Mouse (Mus musculus) spleen, adult 2 months (tissue): ENCODE data around the gene Foxp4. TPM values are rescaled to one million over a fixed set of nuclear protein-coding genes. Genes with fewer than 3 reads are reported as not detected.

Experiments
- DNase-seq, 2 experiments: peaks; one replicate each; pipeline versions ENCODE4 v3.0.0 to v3.0.0-alpha.2; 2012 to 2021; ENCODE audit warnings: low spot score in 2 of 2, low read depth in 1 of 2
- H3K27ac ChIP-seq: fragments of 200-500 bp; 2 replicates; pipeline ENCODE4 v1.5.1; 2012; ENCODE audit warnings: low read length, inconsistent platforms; ENCODE audit not compliant: insufficient read depth
- H3K27me3 ChIP-seq: fragments of 200-500 bp; 2 replicates; pipeline ENCODE4 v1.6.1; 2012; ENCODE audit warnings: mild to moderate bottlenecking, moderate library complexity, low read length, inconsistent platforms; ENCODE audit not compliant: control insufficient read depth, insufficient read depth
- H3K36me3 ChIP-seq: fragments of 200-500 bp; 2 replicates; pipeline ENCODE4 v1.6.1; 2012; ENCODE audit warnings: mild to moderate bottlenecking, low read length, inconsistent platforms; ENCODE audit not compliant: control insufficient read depth, insufficient read depth
- H3K4me1 ChIP-seq: fragments of 200-500 bp; 2 replicates; pipeline ENCODE4 v1.6.1; 2011; ENCODE audit warnings: inconsistent platforms; ENCODE audit not compliant: control insufficient read depth, insufficient read depth, insufficient read length
- H3K4me3 ChIP-seq: fragments of 200-500 bp; 2 replicates; pipeline ENCODE4 v1.5.1; 2011; ENCODE audit warnings: mild to moderate bottlenecking, inconsistent platforms; ENCODE audit not compliant: insufficient read depth, insufficient read length; ENCODE audit errors: extremely low read depth
- CTCF ChIP-seq: fragments of 200-500 bp; IDR thresholded peaks from 2 replicates; pipeline ENCODE4 v1.5.1; 2011; ENCODE audit warnings: mild to moderate bottlenecking, inconsistent platforms; ENCODE audit not compliant: insufficient read depth, insufficient read length, insufficient replicate concordance; ENCODE audit errors: extremely low read depth
- POLR2A ChIP-seq: fragments of 200-500 bp; IDR thresholded peaks from 2 replicates; pipeline ENCODE4 v1.6.1; 2011; ENCODE audit warnings: low read depth, low read length, inconsistent platforms
- WGBS: fragments of 180-500 bp; shearing (Covaris S2); methylation state at CpG from one replicate; pipeline ENCODE4 v1.1.7; 2018; 5-methylcytosine and 5-hydroxymethylcytosine counted together
- polyA plus RNA-seq: library from polyadenylated mRNA; depleted of rRNA; stranded (reverse); fragments of >200 nt; gene quantifications from 2 replicates; pipeline ENCODE4 v1.2.3, GENCODE M21; 2012

The Foxp4 gene
- polyA plus RNA-seq, 1 experiment = 62.0 TPM

- TF ChIP-seq CTCF = no peak
- TF ChIP-seq POLR2A = no peak
- no peak overlapping the region for H3K4me3 ChIP-seq
- no peak for DNase-seq
- H3K27ac ChIP-seq = no peak overlapping the region
- WGBS = 93% methylated on average over 4 of the region's 4 CpGs
- H3K36me3 ChIP-seq = no peaks in the 10 kb centered on the region
- H3K27me3 ChIP-seq = no peaks in the 10 kb centered on the region
- peaks cover 9% of the 10 kb centered on the region for H3K4me1 ChIP-seq
Observed at GRCm38 (mm10) chr17:47929431-47929830, 5.0 kb upstream of the Foxp4 start.

- Histone ChIP-seq H3K4me1 (peaks cover 18% of the 10 kb centered on the region), H3K27ac (no peak overlapping the region), H3K4me3 (no peak overlapping the region), H3K36me3 (no peaks in the 10 kb centered on the region), H3K27me3 (no peaks in the 10 kb centered on the region)
- WGBS = 94% methylated on average over 10 of the region's 10 CpGs
- DNase-seq = no peak
- TF ChIP-seq CTCF (no peak), POLR2A (no peak)
Observed at GRCm38 (mm10) chr17:47925988-47926387, 1.5 kb upstream of the Foxp4 start.

GRCm38 (mm10) chr17:47925340-47925926 is 988 bp upstream of the Foxp4 start:
- Histone ChIP-seq H3K4me3 (peak overlapping the region; percentile 99), H3K27me3 (no peaks in the 10 kb centered on the region), H3K27ac (peak overlapping the region; percentile 42; the same call in 1 of the 2 replicates), H3K36me3 (no peaks in the 10 kb centered on the region), H3K4me1 (peaks cover 18% of the 10 kb centered on the region)
- 9% methylated on average over 13 of the region's 13 CpGs for WGBS
- no peak for DNase-seq
- TF ChIP-seq POLR2A = no peak
- TF ChIP-seq CTCF = no peak

- peak in 1 of 2 experiments; percentile 46 for DNase-seq
- Histone ChIP-seq H3K27ac (peak overlapping the region; percentile 89), H3K4me1 (peaks cover 18% of the 10 kb centered on the region), H3K36me3 (peaks cover 1% of the 10 kb centered on the region; the same call in 1 of the 2 replicates), H3K27me3 (no peaks in the 10 kb centered on the region), H3K4me3 (peak overlapping the region; percentile 99)
- TF ChIP-seq POLR2A (no peak), CTCF (no peak)
- WGBS = under 1% methylated on average over 60 of the region's 65 CpGs
Observed at GRCm38 (mm10) chr17:47923678-47924382, 615 bp downstream of the Foxp4 start.

- Histone ChIP-seq H3K27ac (no peak overlapping the region; the same call in 1 of the 2 replicates), H3K36me3 (peaks cover 1% of the 10 kb centered on the region; the same call in 1 of the 2 replicates), H3K4me3 (peak overlapping the region; percentile 99), H3K4me1 (peaks cover 18% of the 10 kb centered on the region), H3K27me3 (no peaks in the 10 kb centered on the region)
- peak in 1 of 2 experiments; percentile 20 for DNase-seq
- 4% methylated on average over 28 of the region's 28 CpGs for WGBS
- TF ChIP-seq CTCF (no peak), POLR2A (no peak)
Observed at GRCm38 (mm10) chr17:47923011-47923677, 1.3 kb downstream of the Foxp4 start.

GRCm38 (mm10) chr17:47922579-47922978 is 1.9 kb downstream of the Foxp4 start:
- peaks cover 18% of the 10 kb centered on the region for H3K4me1 ChIP-seq
- H3K36me3 ChIP-seq = peaks cover 1% of the 10 kb centered on the region; the same call in 1 of the 2 replicates
- DNase-seq = no peak
- H3K4me3 ChIP-seq = peak overlapping the region; percentile 99
- no peak for TF ChIP-seq CTCF
- no peak for TF ChIP-seq POLR2A
- WGBS = 3% methylated on average over 24 of the region's 24 CpGs
- no peaks in the 10 kb centered on the region for H3K27me3 ChIP-seq
- H3K27ac ChIP-seq = no peak overlapping the region
